Mouse (Mus musculus) c-Kit-positive CD71-positive TER-119-negative erythroid progenitor cells, embryonic 14.5 days (primary cell): ENCODE results near the gene Sppl3.

Experiments
- DNase-seq: peaks from one replicate; pipeline ENCODE4 v3.0.0-alpha.2; 2013; ENCODE audit warnings: low read depth

Sppl3 gene

GRCm38 (mm10) chr5:115037099-115037498 is 26.2 kb downstream of the Sppl3 start:
- no peak for DNase-seq

- no peak for DNase-seq
Measured at GRCm38 (mm10) chr5:115040756-115041155, 29.8 kb downstream of the Sppl3 start.

GRCm38 (mm10) chr5:115043626-115044025 is 32.7 kb downstream of the Sppl3 start:
- no peak for DNase-seq

- no peak for DNase-seq
Measured at GRCm38 (mm10) chr5:115045146-115045677, 34.3 kb downstream of the Sppl3 start.

GRCm38 (mm10) chr5:115049692-115050091 is 38.8 kb downstream of the Sppl3 start:
- DNase-seq, result no peak

- DNase-seq, result no peak
Measured at GRCm38 (mm10) chr5:115050776-115051175, 39.8 kb downstream of the Sppl3 start.

- DNase-seq, result no peak
Measured at GRCm38 (mm10) chr5:115052546-115052945, 41.6 kb downstream of the Sppl3 start.

GRCm38 (mm10) chr5:115053791-115054396 is 43.0 kb downstream of the Sppl3 start:
- DNase-seq, result no peak

- peak; percentile 67 for DNase-seq
Measured at GRCm38 (mm10) chr5:115055418-115055817, 44.5 kb downstream of the Sppl3 start.

- peak; percentile 76 for DNase-seq
Measured at GRCm38 (mm10) chr5:115057153-115057552, 46.2 kb downstream of the Sppl3 start.

GRCm38 (mm10) chr5:115058584-115059297 is 47.8 kb downstream of the Sppl3 start:
- DNase-seq, result peak; percentile 48

- no peak for DNase-seq
Measured at GRCm38 (mm10) chr5:115060067-115060695, 49.2 kb downstream of the Sppl3 start.

- no peak for DNase-seq
Measured at GRCm38 (mm10) chr5:115060977-115061376, 50.0 kb downstream of the Sppl3 start.

- no peak for DNase-seq
Measured at GRCm38 (mm10) chr5:115062566-115062965, 51.6 kb downstream of the Sppl3 start.

- no peak for DNase-seq
Measured at GRCm38 (mm10) chr5:115063391-115063790, 52.5 kb downstream of the Sppl3 start.

- DNase-seq, result no peak
Measured at GRCm38 (mm10) chr5:115066245-115066644, 55.3 kb downstream of the Sppl3 start.

- DNase-seq, result no peak
Measured at GRCm38 (mm10) chr5:115068671-115069421, 57.9 kb downstream of the Sppl3 start.

GRCm38 (mm10) chr5:115069611-115070010 is 58.7 kb downstream of the Sppl3 start:
- DNase-seq, result no peak

GRCm38 (mm10) chr5:115070457-115070856 is 59.5 kb downstream of the Sppl3 start:
- DNase-seq, result no peak

GRCm38 (mm10) chr5:115071096-115071901 is 60.4 kb downstream of the Sppl3 start:
- DNase-seq, result peak; percentile 71

- peak; percentile 53 for DNase-seq
Measured at GRCm38 (mm10) chr5:115072143-115072542, 61.2 kb downstream of the Sppl3 start.
